Mouse (Mus musculus) hindbrain, embryonic 16.5 days (tissue): Measurements from ENCODE around the gene Olfr114. TPM values are rescaled to one million over a fixed set of nuclear protein-coding genes. Genes with fewer than 3 reads are reported as not detected.
A peak's percentile ranks its signal among the peaks of the same experiment; 100 is the strongest.

Source experiments
- ATAC-seq: fragments of 200-750 bp; cut with Nextera tagmentation; 2 replicates; pipeline ENCODE4 v1.8.0; 2017; ENCODE audit warnings: moderate TSS enrichment, moderate library complexity
- H3K27ac ChIP-seq: fragments of 300-500 bp; sonication (generic); 2 replicates; pipeline ENCODE4 v1.5.1; 2014; ENCODE audit warnings: low read depth, mild to moderate bottlenecking, control low read depth, low read length, moderate library complexity
- H3K27me3 ChIP-seq: fragments of 300-500 bp; sonication (generic); replicated peaks from 2 replicates; pipeline ENCODE4 v1.6.1; 2014; ENCODE audit warnings: low read length; ENCODE audit not compliant: control insufficient read depth, insufficient read depth
- H3K36me3 ChIP-seq: fragments of 300-500 bp; sonication (generic); 2 replicates; pipeline ENCODE4 v1.6.1; 2014; ENCODE audit warnings: mild to moderate bottlenecking, low read length, moderate library complexity, mixed read lengths; ENCODE audit not compliant: control insufficient read depth, insufficient read depth
- H3K4me1 ChIP-seq: fragments of 300-500 bp; sonication (generic); 2 replicates; pipeline ENCODE4 v1.6.1; 2014; ENCODE audit warnings: low read depth, low read length; ENCODE audit not compliant: control insufficient read depth, insufficient read depth
- H3K4me2 ChIP-seq: fragments of 300-500 bp; sonication (generic); 2 replicates; pipeline ENCODE4 v1.6.1; 2014; ENCODE audit warnings: mild to moderate bottlenecking, low read length, control low read depth, moderate library complexity
- H3K4me3 ChIP-seq: fragments of 300-500 bp; sonication (generic); 2 replicates; pipeline ENCODE4 v1.5.1; 2014; ENCODE audit warnings: mild to moderate bottlenecking, low read length, control low read depth, moderate library complexity
- H3K9ac ChIP-seq: fragments of 300-500 bp; sonication (generic); 2 replicates; pipeline ENCODE4 v1.6.1; 2014; ENCODE audit warnings: low read depth, mild to moderate bottlenecking, control low read depth, low read length, moderate library complexity
- H3K9me3 ChIP-seq: fragments of 300-500 bp; sonication (generic); 2 replicates; pipeline ENCODE4 v1.6.1; 2014; ENCODE audit warnings: mild to moderate bottlenecking, low read length, moderate library complexity; ENCODE audit not compliant: control insufficient read depth
- WGBS: fragments of 180-500 bp; shearing (Covaris S2); extraction: QIAGEN DNeasy Blood & Tissue Kit; methylation state at CpG from one replicate; pipeline ENCODE4 v1.1.7; 2014; 5-methylcytosine and 5-hydroxymethylcytosine counted together
- polyA plus RNA-seq: library from polyadenylated mRNA; unstranded; fragments of >200 nt; fragmentation: Nextera tagmentation; extraction: Ambion mirVana; gene quantifications from 2 replicates; pipeline ENCODE4 v1.2.1, GENCODE M21; 2015

The Olfr114 gene
- polyA plus RNA-seq = not detected in 2 replicates

GRCm38 (mm10) chr17:37592643-37593042, at the start of gene Olfr114:
Gene Olfr114 (minus strand): TSS chr17:37592743.
- H3K9me3 ChIP-seq = no peaks in the 10 kb centered on the region
- H3K4me3 ChIP-seq = no peak within 1 kb of the TSS
- no peaks in the 10 kb centered on the region for H3K4me1 ChIP-seq
- no peak within 1 kb of the TSS for H3K4me2 ChIP-seq
- no peak within 1 kb of the TSS for H3K9ac ChIP-seq
- no peaks in the 10 kb centered on the region for H3K27me3 ChIP-seq
- H3K27ac ChIP-seq = no peak within 1 kb of the TSS
- no peak for ATAC-seq
- H3K36me3 ChIP-seq = no peaks in the 10 kb centered on the region

DNA sequence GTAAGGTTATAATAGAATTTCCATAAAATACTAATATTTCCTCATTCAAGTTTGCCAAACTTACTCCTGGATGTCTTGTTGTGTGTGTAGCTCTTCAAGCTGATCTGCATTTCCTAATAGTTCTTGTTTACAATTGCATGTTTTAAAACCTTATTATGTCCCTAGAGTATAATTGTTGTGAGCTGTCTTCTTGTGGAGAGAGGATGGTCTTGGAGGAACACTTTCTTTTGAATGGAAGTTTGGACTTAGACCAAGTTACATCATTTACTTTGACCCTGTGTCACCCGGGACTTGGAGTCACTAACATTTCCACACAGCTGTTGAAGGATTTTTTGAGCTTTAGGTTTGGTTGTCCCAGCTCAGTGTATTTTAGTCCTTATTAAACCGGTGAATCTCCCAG, 34.5 kb upstream of the Olfr114 start, which contains the start of the genes Olfr115 and Olfr116:
Gene Olfr115 (minus strand): TSS at position 101 of the 400 bp plus-strand sequence.
Gene Olfr116 (minus strand): TSS at position 191 of the 400 bp plus-strand sequence.
- Histone ChIP-seq H3K27me3 (no peaks in the 10 kb centered on the region), H3K36me3 (no peaks in the 10 kb centered on the region), H3K4me1 (no peaks in the 10 kb centered on the region), H3K27ac (no peak within 1 kb of the TSS), H3K9me3 (no peaks in the 10 kb centered on the region), H3K4me2 (no peak within 1 kb of the TSS), H3K4me3 (no peak within 1 kb of the TSS), H3K9ac (no peak within 1 kb of the TSS)
- no peak for ATAC-seq
- 86% methylated on average over 2 of the region's 2 CpGs for whole genome bisulfite sequencing

DNA sequence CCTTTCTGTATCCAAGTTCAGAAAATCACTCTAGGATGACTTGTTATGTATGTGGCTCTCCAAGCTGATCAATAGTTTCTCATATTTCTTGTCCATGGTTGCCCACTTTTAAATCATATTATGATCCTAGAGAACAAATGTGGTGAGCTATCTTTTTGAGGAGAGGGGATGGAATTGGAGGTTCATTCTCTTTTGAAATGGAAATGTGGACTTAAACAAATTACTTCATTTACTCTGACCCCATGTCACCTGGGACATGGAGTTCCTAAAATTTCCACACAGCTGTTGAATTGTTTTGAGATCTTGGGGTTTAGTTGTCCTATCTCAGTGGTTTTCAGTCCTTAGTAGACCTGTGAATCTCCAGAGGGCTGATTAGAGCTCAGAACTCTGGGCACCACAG, 15.0 kb downstream of the Olfr114 start, which contains the start of gene Olfr113:
Gene Olfr113 (minus strand): TSS at position 101 of the 400 bp plus-strand sequence.
- ATAC-seq = no peak
- no peaks in the 10 kb centered on the region for H3K27me3 ChIP-seq
- H3K27ac ChIP-seq = no peak within 1 kb of the TSS
- no peak within 1 kb of the TSS for H3K4me3 ChIP-seq
- H3K9me3 ChIP-seq = no peaks in the 10 kb centered on the region
- no peak within 1 kb of the TSS for H3K4me2 ChIP-seq
- no peaks in the 10 kb centered on the region for H3K36me3 ChIP-seq
- no peaks in the 10 kb centered on the region for H3K4me1 ChIP-seq
- no peak within 1 kb of the TSS for H3K9ac ChIP-seq

GRCm38 (mm10) chr17:37569351-37569750, 23.2 kb downstream of the Olfr114 start, which contains the start of gene Olfr112:
Gene Olfr112 (minus strand): TSS chr17:37569451.
- ATAC-seq = no peak
- Histone ChIP-seq H3K4me1 (no peaks in the 10 kb centered on the region), H3K27me3 (no peaks in the 10 kb centered on the region)

GRCm38 (mm10) chr17:37558913-37559615, 33.5 kb downstream of the Olfr114 start:
- no peak overlapping the region for H3K4me2 ChIP-seq
- H3K27ac ChIP-seq = no peak overlapping the region
- H3K4me3 ChIP-seq = no peak overlapping the region
- no peaks in the 10 kb centered on the region for H3K27me3 ChIP-seq
- H3K36me3 ChIP-seq = no peaks in the 10 kb centered on the region
- H3K9ac ChIP-seq = no peak overlapping the region
- no peaks in the 10 kb centered on the region for H3K4me1 ChIP-seq
- WGBS = 59% methylated on average over 1 of the region's 1 CpGs
- no peaks in the 10 kb centered on the region for H3K9me3 ChIP-seq
- ATAC-seq = no peak

More at GRCm38 (mm10) chr17:37569351-37569750, 23.2 kb downstream of the Olfr114 start, which contains the start of gene Olfr112:
- Histone ChIP-seq H3K4me2 (no peak within 1 kb of the TSS), H3K36me3 (no peaks in the 10 kb centered on the region), H3K4me3 (no peak within 1 kb of the TSS), H3K27ac (no peak within 1 kb of the TSS), H3K9ac (no peak within 1 kb of the TSS), H3K9me3 (no peaks in the 10 kb centered on the region)

DNA sequence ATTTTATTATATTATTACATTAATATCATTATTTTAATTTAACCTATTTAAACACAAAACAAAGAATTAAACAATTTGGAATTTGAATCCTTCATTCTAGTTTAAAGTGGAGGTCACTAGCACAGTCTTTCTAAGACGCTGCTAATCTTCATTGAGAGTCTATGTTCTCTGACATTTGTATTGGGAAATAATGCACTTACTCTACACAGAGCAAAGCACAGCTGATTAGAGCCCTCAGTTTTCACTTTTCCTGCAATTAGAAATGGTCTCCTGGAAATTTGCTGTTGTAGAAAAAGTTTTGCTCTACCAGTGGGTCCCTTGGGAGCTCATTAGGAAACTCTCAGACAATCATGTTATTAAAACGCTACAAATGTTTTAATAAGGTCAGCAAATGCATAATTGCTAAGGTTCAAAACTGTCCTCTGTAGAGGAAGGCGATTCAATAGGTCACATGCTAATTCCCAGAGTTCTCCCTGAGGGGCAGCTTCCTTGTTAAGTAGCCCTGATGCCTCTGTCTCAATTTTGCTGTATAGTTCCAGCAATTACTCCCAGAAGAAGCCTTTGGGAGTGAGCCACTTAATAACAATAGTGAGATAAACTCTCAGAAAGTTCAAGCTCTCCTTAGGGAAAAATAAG, 48.6 kb downstream of the Olfr114 start:
- Histone ChIP-seq H3K4me2 (no peak overlapping the region), H3K4me1 (no peaks in the 10 kb centered on the region), H3K36me3 (no peaks in the 10 kb centered on the region), H3K9ac (no peak overlapping the region), H3K27me3 (no peaks in the 10 kb centered on the region), H3K27ac (no peak overlapping the region), H3K4me3 (no peak overlapping the region), H3K9me3 (no peaks in the 10 kb centered on the region)
- 60% methylated on average over 3 of the region's 3 CpGs for WGBS
- peak; percentile 76 for ATAC-seq

DNA sequence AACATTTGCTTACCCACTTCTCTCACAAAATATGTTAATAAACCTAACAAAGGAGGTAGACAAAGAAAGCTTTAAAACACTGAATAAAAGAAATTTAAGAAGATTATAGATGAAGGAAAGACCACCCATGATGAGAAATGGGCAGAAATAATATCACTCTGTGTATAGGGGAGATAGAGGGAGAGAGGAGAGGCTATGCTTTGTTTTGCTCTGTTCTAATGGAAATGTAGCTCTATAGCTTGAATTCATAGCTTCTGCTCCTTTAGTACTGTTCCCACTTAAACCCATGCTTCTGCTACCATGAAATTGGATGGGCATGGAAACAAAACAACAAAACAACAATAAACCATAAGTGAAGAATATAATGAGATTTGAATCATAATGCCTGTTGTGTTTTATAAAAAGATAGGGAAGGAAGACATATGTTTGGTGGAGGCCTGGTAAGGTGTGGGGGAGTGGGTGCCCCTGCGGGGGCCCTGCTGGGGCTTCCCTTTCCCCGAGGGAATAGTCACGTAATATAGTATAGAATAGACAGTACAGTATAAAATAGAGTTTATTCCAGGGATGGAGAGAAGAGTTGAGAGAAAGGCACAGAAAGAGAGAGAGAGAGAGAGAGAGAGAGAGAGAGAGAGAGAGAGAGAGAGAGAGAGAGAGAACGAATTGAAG, 51.0 kb downstream of the Olfr114 start:
- Histone ChIP-seq H3K4me2 (no peak overlapping the region), H3K27me3 (no peaks in the 10 kb centered on the region), H3K36me3 (no peaks in the 10 kb centered on the region), H3K9me3 (no peaks in the 10 kb centered on the region), H3K9ac (no peak overlapping the region), H3K27ac (no peak overlapping the region), H3K4me1 (no peaks in the 10 kb centered on the region), H3K4me3 (no peak overlapping the region)
- WGBS = 75% methylated on average over 4 of the region's 4 CpGs
- no peak for ATAC-seq
